ENCODE assay signal across 24 mouse cellular contexts in the genomic region with DNA sequence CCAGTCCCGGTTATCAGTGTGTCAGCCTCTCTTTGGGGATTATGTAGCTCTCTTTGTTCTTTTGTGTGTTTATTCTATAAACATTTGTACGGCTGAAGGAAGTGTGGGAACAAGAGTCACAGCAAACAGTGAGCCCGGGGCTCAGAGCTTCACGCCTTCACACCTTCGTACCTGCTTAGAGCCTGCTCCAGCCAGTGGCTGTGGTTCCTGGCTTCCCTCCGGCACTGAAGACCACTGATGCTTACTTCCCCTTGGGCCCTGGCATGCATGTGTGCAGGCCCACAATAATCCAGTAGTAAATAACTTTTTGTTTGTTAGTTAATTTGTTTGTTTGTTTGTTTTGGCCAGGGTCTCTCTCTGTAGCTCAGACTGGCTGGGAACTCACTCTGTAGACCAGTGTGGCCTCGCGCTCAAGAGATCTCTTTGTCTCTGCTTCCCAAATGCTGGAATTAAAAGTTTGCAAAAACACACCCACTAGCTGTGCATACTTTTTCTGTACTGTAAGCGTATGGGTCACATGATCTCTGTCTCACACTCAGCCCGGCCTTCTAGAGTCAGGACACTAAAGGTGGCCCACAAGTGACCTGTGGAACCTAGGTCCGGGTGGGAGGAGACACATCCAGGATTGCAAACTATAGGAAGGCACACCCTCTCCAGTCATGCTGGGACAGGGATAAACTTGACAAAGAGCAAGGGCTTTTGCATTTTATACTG. TPM values are rescaled to one million over a fixed set of nuclear protein-coding genes. Genes with fewer than 3 reads are reported as not detected.
"Had no signal": no experiment of that assay in that cellular context is flagged by ENCODE, and none has a peak within 500 bp of the region (broad histone marks: within the 10 kb centered on the region; RNA-seq: fewer than 3 reads in every experiment).

No protein-coding gene starts in this region.

- H3K27me3 ChIP-seq: limb, embryonic 13.5 days; midbrain, embryonic 15.5 days; neural tube, embryonic 12.5 days; neural tube, embryonic 15.5 days had no signal

- H3K9me3 ChIP-seq: limb, embryonic 10.5 days; limb, embryonic 13.5 days; megakaryocyte, embryonic 14.5 days; midbrain, embryonic 15.5 days; neural tube, embryonic 12.5 days; neural tube, embryonic 15.5 days had no signal

- H3K9ac ChIP-seq: limb, embryonic 13.5 days; liver, embryonic 14.5 days; liver, postnatal 0 days; lung, embryonic 14.5 days; midbrain, embryonic 15.5 days; neural tube, embryonic 12.5 days; neural tube, embryonic 15.5 days had no signal

- H3K4me1 ChIP-seq: midbrain, embryonic 15.5 days; neural tube, embryonic 12.5 days; neural tube, embryonic 15.5 days had no signal

- H3K27ac ChIP-seq: kidney, postnatal 0 days; layer of hippocampus, adult 2 months; limb, embryonic 10.5 days; limb, embryonic 13.5 days; liver, embryonic 14.5 days; midbrain, embryonic 15.5 days; neural tube, embryonic 12.5 days; neural tube, embryonic 15.5 days had no signal

- H3K4me3 ChIP-seq: layer of hippocampus, adult 2 months; limb, embryonic 10.5 days; limb, embryonic 13.5 days; megakaryocyte, embryonic 14.5 days; midbrain, embryonic 15.5 days; neural tube, embryonic 12.5 days; neural tube, embryonic 15.5 days had no signal

- ATAC-seq: inflammation-experienced regulatory T-cells, adult 6 months; liver, postnatal 0 days; midbrain, embryonic 15.5 days had no signal

- DNase-seq: kidney, adult 18-20 months; kidney, adult 9 months; kidney, postnatal 25 days; layer of hippocampus, adult 9-11 months; liver; liver, postnatal 0 days; right cerebral cortex, adult 18-20 months; right cerebral cortex, postnatal 14 days; right cerebral cortex, postnatal 4 days; thymus, postnatal 25 days had no signal

- H3K4me2 ChIP-seq: limb, embryonic 13.5 days; lung, embryonic 14.5 days; midbrain, embryonic 11.5 days; midbrain, embryonic 15.5 days; neural tube, embryonic 12.5 days; neural tube, embryonic 15.5 days had no signal

- H3K36me3 ChIP-seq: limb, embryonic 10.5 days; limb, embryonic 13.5 days; midbrain, embryonic 15.5 days; neural tube, embryonic 12.5 days; neural tube, embryonic 15.5 days had no signal

RNA-seq across cellular contexts. Expression of gene Hcar2, which starts 22.9 kb away (rescaled TPM):
- total RNA-seq: layer of hippocampus, adult 2 months; left cerebral cortex, adult 18-20 months; left cerebral cortex, postnatal 25 days had no signal
- polyA plus RNA-seq: kidney, postnatal 0 days; limb, embryonic 10.5 days; lung, embryonic 14.5 days; midbrain, embryonic 11.5 days; midbrain, embryonic 15.5 days; neural tube, embryonic 12.5 days had no signal

RNA-seq across cellular contexts. Expression of gene Hcar1, which starts 37.4 kb away (rescaled TPM):
- polyA plus RNA-seq: inflammation-experienced regulatory T-cells, adult 6 months; limb, embryonic 10.5 days; midbrain, embryonic 11.5 days; neural tube, embryonic 12.5 days had no signal
